ENCODE assay signal across 1 mouse cellular context in genomic region chr1:134361195-134361856, GRCm38 (mm10).
TF ChIP-seq lines count a peak whose summit lies in the region.

No protein-coding gene starts in this region.

TF ChIP-seq in MEL, 35 proteins besides CTCF, POLR2A, EP300 and RAD21:
- TF ChIP-seq RCOR1 (IDR thresholded peaks at IDR 0.05; ENCODE audit: low read depth, low read length) (no peak), ZMIZ1 (IDR thresholded peaks at IDR 0.05; ENCODE audit: low read depth, low read length) (no peak), SMC3 (IDR thresholded peaks at IDR 0.05; ENCODE audit: low read depth, low read length) (no peak), SIN3A (IDR thresholded peaks at IDR 0.05; ENCODE audit: low read length) (no peak), E2F4 (IDR thresholded peaks at IDR 0.05; ENCODE audit: borderline replicate concordance, low read depth, low read length) (no peak), MEF2A (IDR thresholded peaks at IDR 0.05; ENCODE audit: extremely low read depth, insufficient replicate concordance, low read depth, low read length, poor library complexity, severe bottlenecking) (no peak), MAZ (IDR thresholded peaks at IDR 0.05; ENCODE audit: low read depth, low read length) (no peak), POLR2AphosphoS2 (IDR thresholded peaks at IDR 0.05; ENCODE audit: low read length) (no peak), TAL1 (IDR thresholded peaks at IDR 0.05; ENCODE audit: low read length) (no peak), TCF12 (IDR thresholded peaks at IDR 0.05; ENCODE audit: low read depth, low read length) (no peak), MYC (IDR thresholded peaks at IDR 0.05; ENCODE audit: low read depth, low read length) (no peak), POLR2AphosphoS5 (IDR thresholded peaks at IDR 0.05; ENCODE audit: borderline replicate concordance, low read depth, low read length) (no peak), NELFE (IDR thresholded peaks at IDR 0.05; ENCODE audit: low read depth, low read length) (no peak), KAT2A (conservative IDR thresholded peaks at IDR 0.05; ENCODE audit: low read depth, low read length) (no peak), ETS1 (IDR thresholded peaks at IDR 0.05; ENCODE audit: low read depth, low read length) (no peak), USF2 (IDR thresholded peaks at IDR 0.05; ENCODE audit: borderline replicate concordance in 1 of 2, insufficient read depth in 1 of 2, low read depth in 1 of 2, low read length in 2 of 2) (no peak), MYB (IDR thresholded peaks at IDR 0.05; ENCODE audit: low read depth, low read length) (no peak), CHD2 (IDR thresholded peaks at IDR 0.05; ENCODE audit: low read length) (no peak), ZNF384 (IDR thresholded peaks at IDR 0.05; ENCODE audit: low read depth, low read length) (no peak)
TF ChIP-seq in MEL: peak in this region for 0.
